Mouse (Mus musculus) forebrain, embryonic 14.5 days (tissue): ENCODE measurements around the gene Ddx39b. TPM values are rescaled to one million over a fixed set of nuclear protein-coding genes. Genes with fewer than 3 reads are reported as not detected.
A peak's percentile ranks its signal among the peaks of the same experiment; 100 is the strongest.
"Not testable (repeated sequence)": the region's sequence is repeated elsewhere in the genome, so short reads cannot be mapped to it uniquely, and the experiment has no call there.

Experiments used
- ATAC-seq: fragments of 200-750 bp; cut with Nextera tagmentation; 2 replicates; pipeline ENCODE4 v1.8.0; 2017; ENCODE audit warnings: mild to moderate bottlenecking, moderate library complexity
- DNase-seq: peaks from one replicate; pipeline ENCODE4 v3.0.0-alpha.2; 2015; ENCODE audit warnings: low spot score
- H3K27ac ChIP-seq: fragments of 300-500 bp; sonication (generic); 2 replicates; pipeline ENCODE4 v1.5.1; 2014; ENCODE audit warnings: low read depth, mild to moderate bottlenecking, control low read depth, low read length, moderate library complexity
- H3K27me3 ChIP-seq: fragments of 300-500 bp; sonication (generic); replicated peaks from 2 replicates; pipeline ENCODE4 v1.6.1; 2014; ENCODE audit warnings: low read length, control low read depth, mixed read lengths; ENCODE audit not compliant: control insufficient read depth, insufficient read depth
- H3K36me3 ChIP-seq: fragments of 300-500 bp; sonication (generic); 2 replicates; pipeline ENCODE4 v1.6.1; 2014; ENCODE audit warnings: low read length, control low read depth; ENCODE audit not compliant: control insufficient read depth, insufficient read depth
- H3K4me1 ChIP-seq: fragments of 300-500 bp; sonication (generic); 2 replicates; pipeline ENCODE4 v1.6.1; 2014; ENCODE audit warnings: antibody characterized with exemption, low read length, control low read depth; ENCODE audit not compliant: control insufficient read depth, insufficient read depth
- H3K4me2 ChIP-seq: fragments of 300-500 bp; sonication (generic); 2 replicates; pipeline ENCODE4 v1.6.1; 2014; ENCODE audit warnings: mild to moderate bottlenecking, control low read depth, low read length
- H3K4me3 ChIP-seq: fragments of 300-500 bp; sonication (generic); 2 replicates; pipeline ENCODE4 v1.5.1; 2014; ENCODE audit warnings: low read depth, low read length, control low read depth
- H3K9ac ChIP-seq: fragments of 300-500 bp; sonication (generic); 2 replicates; pipeline ENCODE4 v1.6.1; 2014; ENCODE audit warnings: mild to moderate bottlenecking, low read length, control low read depth, moderate library complexity
- H3K9me3 ChIP-seq: fragments of 300-500 bp; sonication (generic); replicated peaks from 2 replicates; pipeline ENCODE4 v1.6.1; 2016; ENCODE audit warnings: low read length, control low read depth, mixed read lengths; ENCODE audit not compliant: control insufficient read depth
- WGBS: fragments of 180-500 bp; shearing (Covaris S2); extraction: QIAGEN DNeasy Blood & Tissue Kit; methylation state at CpG from one replicate; pipeline ENCODE4 v1.1.7; 2014; 5-methylcytosine and 5-hydroxymethylcytosine counted together
- polyA plus RNA-seq: library from polyadenylated mRNA; unstranded; fragments of >200 nt; fragmentation: Nextera tagmentation; extraction: Ambion mirVana; gene quantifications from 2 replicates; pipeline ENCODE4 v1.2.1, GENCODE M21; 2014

The Ddx39b gene
- polyA plus RNA-seq, 1 experiment from 2014 or later = 478 TPM

DNA sequence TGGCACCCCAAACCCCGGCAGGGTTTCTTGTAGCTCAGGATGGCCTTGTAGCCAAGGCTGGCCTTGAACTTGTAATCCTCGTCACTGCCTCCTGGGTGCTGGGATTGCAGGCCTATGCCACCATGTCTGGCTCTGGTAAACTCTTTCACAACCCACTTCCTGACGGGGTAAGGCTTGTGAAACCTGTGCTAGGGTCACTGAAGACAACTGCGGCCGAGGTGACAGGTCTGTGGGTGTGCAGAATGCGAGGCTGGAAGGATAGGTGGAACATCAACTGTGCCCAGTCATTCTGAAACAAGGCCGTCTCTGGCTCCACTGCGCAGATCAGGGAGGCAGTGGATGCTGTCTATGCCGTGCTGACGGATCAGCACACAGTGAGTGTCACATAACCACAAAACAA lies 10.5 kb upstream of the Ddx39b start:
- H3K36me3 ChIP-seq = peaks cover 64% of the 10 kb centered on the region
- WGBS = 96% methylated on average over 10 of the region's 10 CpGs
- H3K4me3 ChIP-seq = no peak overlapping the region

DNA sequence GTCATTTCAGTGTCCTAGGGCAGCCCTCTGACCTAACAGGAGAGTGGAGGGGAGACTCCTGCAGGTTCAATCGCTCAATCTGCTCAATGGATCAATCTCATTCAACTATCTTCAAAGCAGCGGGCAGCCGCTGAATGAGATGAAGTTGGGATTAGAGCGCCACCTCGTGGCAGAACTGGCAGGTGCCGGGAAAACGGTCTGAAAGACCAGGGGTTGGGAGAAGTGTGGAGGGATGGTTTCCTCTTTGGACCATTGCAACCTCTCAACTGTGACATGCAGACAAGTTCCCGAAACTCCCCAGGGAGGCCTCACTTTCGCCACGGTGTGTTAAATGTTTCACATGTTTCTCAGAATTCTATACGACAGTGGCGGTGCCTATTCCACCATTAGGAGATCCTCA lies 9.5 kb upstream of the Ddx39b start:
- Histone ChIP-seq H3K9me3 (no peaks in the 10 kb centered on the region), H3K4me3 (no peak overlapping the region), H3K27me3 (no peaks in the 10 kb centered on the region), H3K4me2 (no peak overlapping the region; the same call in 1 of the 2 replicates), H3K4me1 (peaks cover 4% of the 10 kb centered on the region; the same call in 1 of the 2 replicates), H3K27ac (no peak overlapping the region), H3K36me3 (peaks cover 58% of the 10 kb centered on the region), H3K9ac (0 out of 2 replicates have a peak overlapping the region, but pooled peaks have one; percentile 1)
- ATAC-seq (no peak), DNase-seq (peak; percentile 90)
- WGBS = 17% methylated on average over 12 of the region's 12 CpGs

More for the DNA sequence above, 10.5 kb upstream of the Ddx39b start:
- H3K27ac ChIP-seq = no peak overlapping the region
- ATAC-seq (no peak), DNase-seq (no peak)
- H3K4me1 ChIP-seq = peaks cover 4% of the 10 kb centered on the region; the same call in 1 of the 2 replicates
- H3K9ac ChIP-seq = no peak overlapping the region
- no peak overlapping the region for H3K4me2 ChIP-seq
- no peaks in the 10 kb centered on the region for H3K27me3 ChIP-seq
- no peaks in the 10 kb centered on the region for H3K9me3 ChIP-seq

DNA sequence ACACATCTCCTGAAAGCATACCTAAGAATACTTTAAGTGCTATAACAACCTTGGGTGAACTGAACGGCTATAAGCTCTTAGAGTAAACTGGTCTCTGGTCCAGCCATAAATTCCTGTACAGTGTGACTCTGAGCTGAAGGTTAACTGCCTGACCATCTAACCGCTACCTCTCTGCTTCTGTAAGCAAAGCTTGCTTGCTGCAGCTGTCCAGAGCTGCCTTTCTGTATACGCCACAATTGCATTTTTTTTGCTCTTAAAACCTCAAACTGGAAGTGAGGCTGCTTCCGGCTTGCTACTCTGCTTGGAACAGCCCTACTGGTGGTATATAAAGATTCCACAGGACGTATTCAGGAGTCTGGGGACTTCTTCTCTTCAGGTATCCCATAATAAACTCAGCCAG lies 8.9 kb upstream of the Ddx39b start:
- Histone ChIP-seq H3K27ac (no peak overlapping the region), H3K4me1 (peaks cover 4% of the 10 kb centered on the region; the same call in 1 of the 2 replicates), H3K4me2 (no peak overlapping the region), H3K36me3 (peaks cover 52% of the 10 kb centered on the region), H3K9me3 (no peaks in the 10 kb centered on the region), H3K9ac (peak overlapping the region; percentile 21; the same call in 1 of the 2 replicates), H3K4me3 (no peak overlapping the region), H3K27me3 (no peaks in the 10 kb centered on the region)
- 93% methylated on average over 5 of the region's 5 CpGs for WGBS
- no peak for ATAC-seq
- no peak for DNase-seq

DNA sequence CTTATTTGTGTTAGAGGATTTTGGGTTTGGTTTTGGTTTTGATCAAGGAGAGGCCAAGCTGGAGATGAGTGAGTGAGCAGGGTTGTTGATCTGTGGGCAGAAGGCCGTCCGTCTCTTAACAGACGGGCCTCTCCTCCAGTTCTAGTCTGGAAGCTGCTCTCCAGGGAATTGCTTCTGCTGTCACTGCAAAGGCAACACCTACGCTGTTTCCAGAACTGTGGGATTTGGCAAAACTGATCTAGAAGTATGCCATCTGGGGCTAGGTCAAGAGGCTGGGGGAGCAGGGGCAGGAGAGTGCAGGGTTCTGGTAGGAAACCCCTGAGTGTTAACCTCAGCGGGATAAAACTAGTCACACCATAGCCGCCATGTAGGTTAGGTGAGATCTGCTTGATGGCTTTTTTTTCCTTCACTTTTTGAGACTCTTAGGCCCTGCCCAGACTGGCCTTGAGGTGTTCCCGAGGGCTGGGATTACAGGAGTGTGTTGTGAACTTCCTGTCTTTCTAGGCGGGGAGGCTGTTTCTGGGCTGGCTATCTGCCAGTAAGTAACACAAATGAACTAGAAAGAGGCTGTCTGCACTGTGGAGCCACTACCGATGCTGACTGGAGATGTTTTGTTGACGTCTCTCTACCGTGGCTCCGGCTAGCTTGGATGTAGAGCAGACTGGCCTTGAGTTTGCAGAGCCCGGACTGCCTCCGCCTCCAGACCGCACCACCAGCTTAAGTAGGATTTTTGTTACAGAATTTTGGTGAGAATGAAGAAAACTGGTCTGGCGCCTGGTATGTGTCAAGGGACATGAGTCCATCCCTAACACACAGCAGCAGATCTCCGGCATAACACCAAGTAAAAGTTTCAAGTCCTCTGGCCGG lies 8.2 kb upstream of the Ddx39b start, which contains the start of gene Atp6v1g2:
Atp6v1g2 (plus strand) TSS at position 547 of the 867 bp plus-strand sequence.
- Histone ChIP-seq H3K27me3 (no peaks in the 10 kb centered on the region), H3K9me3 (no peaks in the 10 kb centered on the region), H3K36me3 (peaks cover 45% of the 10 kb centered on the region), H3K4me3 (peak within 1 kb of the TSS; percentile 40), H3K4me2 (peak within 1 kb of the TSS; percentile 83), H3K9ac (peak within 1 kb of the TSS; percentile 85), H3K4me1 (peaks cover 4% of the 10 kb centered on the region; the same call in 1 of the 2 replicates), H3K27ac (peak within 1 kb of the TSS; percentile 90; the same call in 1 of the 2 replicates)
- DNase-seq (no peak), ATAC-seq (no peak)
- whole genome bisulfite sequencing = 74% methylated on average over 18 of the region's 18 CpGs

DNA sequence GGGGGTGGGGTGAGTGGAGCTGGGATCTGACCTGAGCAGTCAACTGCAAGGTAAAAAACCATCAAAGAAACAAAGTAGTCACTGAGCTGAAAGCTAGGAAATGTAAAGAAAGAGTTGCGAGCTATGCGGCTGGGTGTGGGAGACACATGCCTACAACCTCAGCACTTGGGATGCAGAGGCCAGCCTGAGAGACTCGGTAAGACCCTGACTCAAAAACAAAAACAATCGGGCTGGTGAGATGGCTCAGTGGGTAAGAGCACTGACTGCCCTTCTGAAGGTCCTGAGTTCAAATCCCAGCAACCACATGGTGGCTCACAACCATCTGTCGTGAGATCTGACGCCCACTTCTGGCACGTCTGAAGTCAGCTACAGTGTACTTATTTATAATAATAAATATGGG lies 7.5 kb upstream of the Ddx39b start:
- not testable (repeated sequence) for H3K4me1 ChIP-seq, H3K27me3 ChIP-seq, DNase-seq, H3K9me3 ChIP-seq, H3K27ac ChIP-seq, ATAC-seq
- WGBS = 82% methylated on average over 7 of the region's 7 CpGs
- peak overlapping the region; percentile 40; the same call in 1 of the 2 replicates for H3K4me3 ChIP-seq
- H3K9ac ChIP-seq = peak overlapping the region; percentile 85
- H3K36me3 ChIP-seq = peaks cover 38% of the 10 kb centered on the region
- peak overlapping the region; percentile 83 for H3K4me2 ChIP-seq

DNA sequence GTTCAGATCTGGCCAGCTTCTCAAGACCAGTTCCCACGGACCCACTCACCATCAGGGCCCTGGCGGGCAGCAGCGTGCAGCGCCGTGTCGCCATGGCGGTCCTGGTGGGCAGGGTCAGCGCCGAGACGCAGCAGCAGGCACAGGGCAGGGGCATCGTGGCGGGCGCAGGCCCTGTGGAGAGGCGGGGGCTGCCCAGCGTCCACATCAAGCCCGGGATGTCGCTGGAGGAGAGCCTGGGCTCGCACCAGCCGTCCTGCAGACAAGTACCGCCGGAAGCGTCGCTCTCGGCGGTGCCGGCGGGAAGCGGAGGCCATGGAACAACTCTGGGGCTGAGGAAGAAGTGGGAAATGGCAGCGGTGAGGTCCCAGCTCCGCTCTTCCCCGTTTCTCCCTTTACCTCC lies 6.6 kb upstream of the Ddx39b start:
- H3K4me1 ChIP-seq = peaks cover 4% of the 10 kb centered on the region; the same call in 1 of the 2 replicates
- ATAC-seq = 0 out of 2 replicates have a peak, but pooled peaks have one; percentile 2
- DNase-seq = no peak
- peak overlapping the region; percentile 83 for H3K4me2 ChIP-seq
- H3K27me3 ChIP-seq = no peaks in the 10 kb centered on the region
- H3K27ac ChIP-seq = peak overlapping the region; percentile 90
- H3K9me3 ChIP-seq = no peaks in the 10 kb centered on the region
- H3K9ac ChIP-seq = peak overlapping the region; percentile 85
- WGBS = 8% methylated on average over 30 of the region's 31 CpGs
- H3K4me3 ChIP-seq = peak overlapping the region; percentile 40
- peaks cover 30% of the 10 kb centered on the region for H3K36me3 ChIP-seq

DNA sequence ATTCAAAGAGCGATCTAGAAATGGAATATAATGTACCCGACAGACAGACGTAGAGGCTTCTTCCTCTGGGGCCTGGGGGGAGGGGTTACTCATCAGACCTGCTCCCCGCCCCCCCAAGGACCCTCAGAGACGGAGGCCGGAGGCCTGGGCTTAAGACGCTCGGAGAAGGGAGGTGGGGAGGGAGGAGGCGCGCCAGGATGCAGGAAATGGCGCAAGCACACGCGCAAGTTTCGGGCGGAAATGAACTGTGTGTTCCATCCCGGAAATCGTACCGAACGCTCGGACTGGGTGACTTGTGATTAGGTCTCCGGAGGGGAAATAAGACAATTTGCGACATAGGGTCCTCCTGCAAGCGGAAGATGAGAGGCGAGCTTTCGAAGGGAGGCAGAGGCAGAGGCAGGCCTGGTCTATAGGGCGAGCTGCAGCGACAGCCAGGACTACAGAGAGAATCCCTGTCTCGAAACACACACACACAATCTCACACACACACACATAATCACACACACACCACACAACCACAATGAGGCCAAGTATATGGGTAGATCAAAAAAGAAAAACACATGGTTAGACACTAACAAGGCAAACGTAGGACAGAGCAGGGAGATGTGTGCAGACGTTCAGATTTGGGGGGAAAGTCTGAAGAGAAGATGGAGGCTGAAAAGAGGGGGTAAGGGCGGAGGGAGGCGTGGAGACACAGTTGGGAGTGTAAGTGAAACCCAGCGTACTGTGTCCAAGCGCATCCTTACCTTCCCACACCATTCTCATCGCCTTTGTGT lies 5.7 kb upstream of the Ddx39b start, which contains the start of gene Nfkbil1:
Nfkbil1 (minus strand) TSS at position 179 of the 776 bp plus-strand sequence.
- peak within 1 kb of the TSS; percentile 83 for H3K4me2 ChIP-seq
- peak within 1 kb of the TSS; percentile 85 for H3K9ac ChIP-seq
- peak; percentile 85 for ATAC-seq
- H3K9me3 ChIP-seq = no peaks in the 10 kb centered on the region
- H3K27ac ChIP-seq = peak within 1 kb of the TSS; percentile 90
- H3K27me3 ChIP-seq = no peaks in the 10 kb centered on the region
- WGBS = under 1% methylated on average over 35 of the region's 35 CpGs
- peak within 1 kb of the TSS; percentile 40 for H3K4me3 ChIP-seq
- H3K36me3 ChIP-seq = peaks cover 21% of the 10 kb centered on the region
- DNase-seq = peak; percentile 96
- H3K4me1 ChIP-seq = peaks cover 7% of the 10 kb centered on the region

DNA sequence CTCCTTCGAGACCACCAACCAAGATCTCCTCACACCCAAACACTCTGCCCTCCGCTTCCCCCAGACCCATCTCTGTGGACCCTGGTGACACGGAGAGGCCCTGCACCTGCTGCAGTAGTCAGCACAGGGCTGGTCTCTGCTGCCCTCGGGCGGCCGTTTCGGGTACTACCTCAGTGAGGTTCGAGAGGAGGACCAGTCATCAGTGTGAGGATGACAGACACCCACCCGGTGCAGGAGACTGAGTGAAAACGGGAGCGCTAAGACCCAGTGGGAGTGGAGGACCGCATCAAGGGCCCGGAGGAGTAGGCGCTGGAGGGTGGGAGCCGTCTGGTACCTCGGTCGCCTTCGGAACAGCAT lies 5.2 kb upstream of the Ddx39b start:
- Histone ChIP-seq H3K4me2 (peak overlapping the region; percentile 83), H3K9me3 (no peaks in the 10 kb centered on the region), H3K36me3 (peaks cover 15% of the 10 kb centered on the region), H3K9ac (peak overlapping the region; percentile 85), H3K4me1 (peaks cover 9% of the 10 kb centered on the region), H3K27me3 (no peaks in the 10 kb centered on the region), H3K27ac (peak overlapping the region; percentile 90), H3K4me3 (peak overlapping the region; percentile 40)
- peak; percentile 95 for DNase-seq
- WGBS = 0% methylated on average over 18 of the region's 18 CpGs
- ATAC-seq = peak; percentile 83
